Mouse (Mus musculus): ENCODE measurements at regions not wholly inside any gene's neighbourhood (a gene's known extent, or its start where the extent isn't known, plus 50 kb on each side); places are given as distances from the start of the nearest gene placed in this dataset.

DNA sequence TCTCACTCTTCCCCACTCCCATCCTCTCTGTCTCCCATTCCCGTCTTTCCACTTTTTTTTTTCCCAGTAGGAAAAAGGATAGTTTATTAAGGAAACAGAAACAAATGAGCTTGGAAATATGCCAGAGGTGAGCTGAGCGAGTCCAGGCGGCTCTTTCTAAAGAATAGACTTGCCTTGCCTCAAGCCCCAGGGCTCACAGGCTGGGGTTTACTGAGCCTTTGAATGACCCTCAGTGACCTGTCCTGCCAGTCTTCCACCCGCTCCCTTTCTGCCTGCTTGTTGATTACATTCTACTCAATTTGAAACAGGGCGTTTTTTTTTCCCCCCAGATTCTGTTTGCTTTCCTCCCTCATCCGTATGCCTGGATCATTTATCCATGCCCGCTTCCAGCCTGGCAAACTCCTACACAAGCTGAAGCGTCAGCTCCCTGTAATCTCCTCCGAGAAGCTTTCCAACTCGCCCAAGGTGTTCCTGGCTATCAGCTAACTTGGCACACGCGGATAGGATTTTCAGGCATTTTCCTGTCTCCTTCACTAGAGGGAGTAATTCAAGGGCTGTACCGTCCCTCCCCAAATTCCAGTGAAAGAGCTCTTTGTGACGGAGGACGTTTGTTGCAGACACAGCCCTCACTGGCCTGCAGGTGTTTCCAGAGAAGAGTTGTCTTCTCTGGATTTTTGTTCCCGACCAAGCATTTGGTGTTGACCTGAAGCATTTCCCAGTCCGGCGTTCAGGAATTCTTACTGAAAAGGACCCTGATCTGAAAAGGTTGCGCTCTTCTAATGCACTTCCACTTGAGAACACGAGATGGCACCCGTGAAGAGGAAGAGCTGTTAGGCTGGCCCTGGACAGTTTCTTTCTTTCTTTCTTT lies 59.9 kb upstream of the Zfand6 start:
- WGBS (ENCODE audit: insufficient replicate concordance) = 10% methylated on average over 21 of the region's 21 CpGs
- Histone ChIP-seq H3K4me2 (ENCODE audit: low read depth, low read length) (peak overlapping the region; percentile 63), H3K9ac (replicated peaks) (peak overlapping the region; percentile 31; the same call in 1 of the 2 replicates), H3K4me3 (ENCODE audit: low read depth, low read length) (peak overlapping the region; percentile 24), H3K36me3 (replicated peaks; ENCODE audit: insufficient read depth, low read length) (no peaks in the 10 kb centered on the region), H3K9me3 (ENCODE audit: low read length) (no peaks in the 10 kb centered on the region), H3K27ac (ENCODE audit: low read depth) (no peak overlapping the region), H3K27me3 (ENCODE audit: insufficient read depth, low read length) (no peaks in the 10 kb centered on the region), H3K4me1 (ENCODE audit: insufficient read depth) (0 out of 2 replicates have a peak, but pooled peaks cover 4% of the 10 kb centered on the region)
- ATAC-seq (peak; percentile 72), DNase-seq (peak; percentile 41)
- TF ChIP-seq CTCF (IDR thresholded peaks at IDR 0.05; ENCODE audit: low read depth) (peak; percentile 52), EP300 (IDR thresholded peaks at IDR 0.05; ENCODE audit: low read depth) (no peak)

DNA sequence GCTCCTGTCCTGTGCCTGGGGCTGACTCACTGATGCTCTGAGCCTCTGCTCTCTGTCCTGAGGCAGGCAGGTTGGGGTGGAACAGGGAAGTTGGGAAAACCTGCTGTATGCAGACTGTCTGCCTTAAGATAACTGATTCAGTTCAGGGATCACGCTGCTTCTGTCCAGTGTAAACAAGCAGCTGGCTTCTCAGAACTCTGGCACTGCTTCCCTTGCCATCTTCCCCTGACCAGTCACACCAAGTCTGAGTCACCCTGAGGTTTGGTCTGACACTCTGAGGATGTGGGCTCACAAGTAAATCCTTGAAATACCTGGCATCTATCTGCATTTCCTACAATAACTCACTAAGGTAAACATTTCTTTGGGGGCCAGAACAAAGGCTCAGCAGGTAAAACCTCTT lies 58.1 kb upstream of the Zfand6 start:
- Histone ChIP-seq H3K9me3 (ENCODE audit: low read length) (no peaks in the 10 kb centered on the region), H3K36me3 (replicated peaks; ENCODE audit: insufficient read depth, low read length) (no peaks in the 10 kb centered on the region), H3K4me2 (ENCODE audit: low read depth, low read length) (no peak overlapping the region), H3K27me3 (ENCODE audit: insufficient read depth, low read length) (no peaks in the 10 kb centered on the region), H3K9ac (replicated peaks) (no peak overlapping the region), H3K4me1 (ENCODE audit: insufficient read depth) (0 out of 2 replicates have a peak, but pooled peaks cover 4% of the 10 kb centered on the region), H3K4me3 (ENCODE audit: low read depth, low read length) (no peak overlapping the region), H3K27ac (ENCODE audit: low read depth) (no peak overlapping the region)
- ATAC-seq (no peak), DNase-seq (no peak)
- WGBS (ENCODE audit: insufficient replicate concordance) = 52% methylated on average over 1 of the region's 1 CpGs
- TF ChIP-seq EP300 (IDR thresholded peaks at IDR 0.05; ENCODE audit: low read depth) (no peak), CTCF (IDR thresholded peaks at IDR 0.05; ENCODE audit: low read depth) (no peak)

DNA sequence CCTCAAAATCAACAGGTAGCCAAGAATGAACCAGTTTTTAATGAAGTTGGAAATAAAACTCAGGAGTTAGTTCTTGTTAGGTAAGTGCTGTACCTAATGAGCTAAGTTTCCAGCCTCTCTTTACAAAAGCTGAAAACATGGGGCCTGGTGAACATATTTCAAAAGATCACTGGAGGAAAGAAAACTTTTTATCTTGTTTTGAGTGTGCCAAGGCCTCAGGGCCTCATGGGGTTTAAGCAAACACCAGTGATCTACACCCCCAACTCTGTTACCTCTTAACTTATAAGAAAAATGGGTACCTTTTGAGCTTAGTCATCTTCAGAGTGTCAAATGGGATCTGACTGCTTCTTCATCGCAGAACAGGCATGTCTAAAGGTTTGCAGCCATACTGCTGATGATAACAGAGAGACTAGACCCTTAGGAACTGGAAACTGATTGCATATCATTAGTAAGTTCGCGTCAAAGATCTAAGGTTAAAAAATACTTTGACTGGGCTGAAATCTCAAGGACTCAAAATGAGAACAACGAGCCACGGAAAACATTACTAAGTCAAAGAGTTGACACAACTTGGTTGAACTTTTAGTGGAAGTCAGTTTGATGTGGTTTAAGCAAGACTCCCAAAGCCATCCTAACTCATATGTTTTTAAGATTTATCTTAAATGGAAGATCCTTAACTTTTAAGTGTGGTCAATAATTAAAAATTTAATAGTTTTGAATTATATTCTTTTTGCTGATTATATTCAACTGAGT lies 54.7 kb upstream of the Zfand6 start:
- Histone ChIP-seq H3K4me1 (ENCODE audit: insufficient read depth) (no peaks in the 10 kb centered on the region), H3K9ac (replicated peaks) (no peak overlapping the region), H3K27me3 (ENCODE audit: insufficient read depth, low read length) (no peaks in the 10 kb centered on the region), H3K4me2 (ENCODE audit: low read depth, low read length) (no peak overlapping the region), H3K9me3 (ENCODE audit: low read length) (no peaks in the 10 kb centered on the region), H3K27ac (ENCODE audit: low read depth) (no peak overlapping the region), H3K4me3 (ENCODE audit: low read depth, low read length) (no peak overlapping the region), H3K36me3 (replicated peaks; ENCODE audit: insufficient read depth, low read length) (no peaks in the 10 kb centered on the region)
- no peak for DNase-seq
- no peak for ATAC-seq
- no peak for TF ChIP-seq CTCF (IDR thresholded peaks at IDR 0.05; ENCODE audit: low read depth)
- TF ChIP-seq EP300 (IDR thresholded peaks at IDR 0.05; ENCODE audit: low read depth) = no peak
- 79% methylated on average over 5 of the region's 5 CpGs for WGBS (ENCODE audit: insufficient replicate concordance)

DNA sequence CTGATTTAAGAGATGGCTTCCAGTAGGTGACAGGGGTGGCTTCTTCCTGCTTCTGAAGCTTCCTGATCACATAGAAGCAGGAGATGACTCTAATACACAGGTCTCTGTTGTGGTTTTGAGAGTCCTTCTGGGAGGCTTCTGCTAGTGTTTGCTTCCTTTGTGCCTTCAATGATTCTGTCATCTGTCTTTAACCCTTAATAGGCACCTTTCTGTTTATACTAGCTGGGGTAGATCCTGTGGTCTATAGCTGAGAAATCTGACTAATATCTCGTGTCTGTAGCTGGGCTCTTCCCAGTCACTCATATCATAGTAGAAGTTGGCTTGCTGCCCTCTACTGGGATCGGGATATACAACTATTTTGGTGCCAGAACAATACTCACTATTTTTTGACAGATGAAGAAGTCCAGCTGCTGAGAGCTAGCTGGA lies 50.2 kb upstream of the Zfand6 start:
- Histone ChIP-seq H3K36me3 (replicated peaks; ENCODE audit: insufficient read depth, low read length) (no peaks in the 10 kb centered on the region), H3K9me3 (ENCODE audit: low read length) (no peaks in the 10 kb centered on the region), H3K4me3 (ENCODE audit: low read depth, low read length) (no peak overlapping the region), H3K27me3 (ENCODE audit: insufficient read depth, low read length) (no peaks in the 10 kb centered on the region), H3K27ac (ENCODE audit: low read depth) (no peak overlapping the region), H3K9ac (replicated peaks) (no peak overlapping the region), H3K4me1 (ENCODE audit: insufficient read depth) (no peaks in the 10 kb centered on the region), H3K4me2 (ENCODE audit: low read depth, low read length) (no peak overlapping the region)
- DNase-seq (peak; percentile 24), ATAC-seq (peak; percentile 49; the same call in 1 of the 2 replicates)
- TF ChIP-seq CTCF (IDR thresholded peaks at IDR 0.05; ENCODE audit: low read depth) (peak; percentile 65), EP300 (IDR thresholded peaks at IDR 0.05; ENCODE audit: low read depth) (no peak)
- WGBS (ENCODE audit: insufficient replicate concordance) = 7% methylated on average over 2 of the region's 2 CpGs

All from liver, postnatal 0 days (tissue).